Mouse (Mus musculus): ENCODE data around the gene BC005537. TPM values are rescaled to one million over a fixed set of nuclear protein-coding genes. Genes with fewer than 3 reads are reported as not detected.

BC005537 gene
- total RNA-seq, 1 experiment: 37.9 TPM

DNA sequence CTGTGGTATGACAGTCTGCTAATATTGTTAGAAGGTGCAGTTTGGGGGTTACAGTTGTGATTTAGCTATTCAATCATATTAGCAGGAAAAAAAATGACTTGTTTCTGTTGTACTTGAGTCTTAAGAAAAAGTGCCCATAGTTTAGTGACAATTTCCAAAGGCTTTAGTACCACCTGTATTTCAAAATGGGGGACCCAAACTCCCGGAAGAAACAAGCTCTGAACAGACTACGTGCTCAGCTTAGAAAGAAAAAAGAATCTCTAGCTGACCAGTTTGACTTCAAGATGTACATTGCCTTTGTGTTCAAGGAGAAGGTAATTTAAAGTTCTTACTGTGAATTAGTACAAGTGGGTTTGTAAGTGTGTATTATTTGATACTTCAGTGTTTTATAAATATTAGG, 1.7 kb downstream of the BC005537 start:
- TF ChIP-seq ZNF384 (IDR thresholded peaks at IDR 0.05; ENCODE audit: low read depth, low read length) (no peak), HCFC1 (IDR thresholded peaks at IDR 0.05; ENCODE audit: borderline replicate concordance, insufficient read depth, low read length) (no peak), CHD2 (IDR thresholded peaks at IDR 0.05; ENCODE audit: low read depth, low read length) (no peak), ZC3H11A (IDR thresholded peaks at IDR 0.05; ENCODE audit: borderline replicate concordance, low read depth, low read length) (no peak), MAFK (IDR thresholded peaks at IDR 0.05; ENCODE audit: insufficient read depth, low read depth, low read length) (no peak)
- Histone ChIP-seq H3K36me3 (ENCODE audit: control insufficient read depth, insufficient read depth, low read length, poor library complexity, severe bottlenecking) (peaks cover 10% of the 10 kb centered on the region), H3K9ac (ENCODE audit: insufficient read depth, low read depth, low read length, poor library complexity, severe bottlenecking) (no peak overlapping the region), H3K27ac (ENCODE audit: insufficient read depth, low read depth, low read length, poor library complexity, severe bottlenecking) (no peak overlapping the region), H3K4me3 (ENCODE audit: insufficient read depth in 1 of 2, low read depth in 1 of 2, low read length in 2 of 2, poor library complexity in 1 of 2, severe bottlenecking in 1 of 2) (peak overlapping the region; percentile 81 to 98; a peak in 3 of 4 replicates), H3K9me3 (ENCODE audit: control insufficient read depth, insufficient read depth, low read depth, low read length) (no peaks in the 10 kb centered on the region), H3K4me1 (ENCODE audit: control insufficient read depth in 2 of 2, insufficient read depth in 2 of 2, low read length in 2 of 2, poor library complexity in 1 of 2) (peaks cover 4 to 8% of the 10 kb centered on the region in 2 experiments; a peak in 3 of 4 replicates)
- no peak for DNase-seq (ENCODE audit: low read depth, low spot score)
- in situ Hi-C loops (cut with MboI; ENCODE audit: low sequenced_read_pairs in 2 of 2, unreplicated experiment in 2 of 2): no loop called here

DNA sequence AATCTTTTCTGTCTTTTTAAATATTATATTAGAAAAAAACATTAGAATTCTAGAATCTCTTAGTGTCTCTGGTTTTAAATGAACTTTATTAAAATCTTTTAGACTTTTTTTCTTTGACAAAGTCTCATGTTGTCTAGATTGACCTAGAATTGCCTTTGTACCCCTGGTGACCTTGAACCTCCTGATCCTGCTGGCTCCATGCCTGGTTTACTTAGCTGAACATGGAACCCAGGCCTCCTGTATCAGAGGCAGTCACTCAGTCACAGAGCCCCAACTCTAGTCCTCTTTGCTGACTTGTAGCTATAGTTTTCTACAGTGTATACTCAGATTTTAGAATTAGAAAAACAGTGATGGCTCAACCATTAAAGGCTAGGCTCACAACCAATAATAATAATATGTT, 4.6 kb downstream of the BC005537 start:
- H3K36me3 ChIP-seq (ENCODE audit: control insufficient read depth, insufficient read depth, low read length, poor library complexity, severe bottlenecking): peaks cover 12% of the 10 kb centered on the region
- no peak overlapping the region for H3K27ac ChIP-seq (ENCODE audit: insufficient read depth, low read depth, low read length, poor library complexity, severe bottlenecking)
- H3K9me3 ChIP-seq (ENCODE audit: control insufficient read depth, insufficient read depth, low read depth, low read length): no peaks in the 10 kb centered on the region
- no peak overlapping the region for H3K4me3 ChIP-seq (ENCODE audit: insufficient read depth in 1 of 2, low read depth in 1 of 2, low read length in 2 of 2, poor library complexity in 1 of 2, severe bottlenecking in 1 of 2)
- peaks cover 2 to 4% of the 10 kb centered on the region in 2 experiments; a peak in 3 of 4 replicates for H3K4me1 ChIP-seq (ENCODE audit: control insufficient read depth in 2 of 2, insufficient read depth in 2 of 2, low read length in 2 of 2, poor library complexity in 1 of 2)
- no peak overlapping the region for H3K9ac ChIP-seq (ENCODE audit: insufficient read depth, low read depth, low read length, poor library complexity, severe bottlenecking)
- in situ Hi-C loops (cut with MboI; ENCODE audit: low sequenced_read_pairs in 2 of 2, unreplicated experiment in 2 of 2): no loop called here
- TF ChIP-seq ZNF384 (IDR thresholded peaks at IDR 0.05; ENCODE audit: low read depth, low read length): no peak
- TF ChIP-seq HCFC1 (IDR thresholded peaks at IDR 0.05; ENCODE audit: borderline replicate concordance, insufficient read depth, low read length): no peak
- TF ChIP-seq MAFK (IDR thresholded peaks at IDR 0.05; ENCODE audit: insufficient read depth, low read depth, low read length): no peak
- no peak for TF ChIP-seq ZC3H11A (IDR thresholded peaks at IDR 0.05; ENCODE audit: borderline replicate concordance, low read depth, low read length)
- TF ChIP-seq CHD2 (IDR thresholded peaks at IDR 0.05; ENCODE audit: low read depth, low read length): no peak
- DNase-seq (ENCODE audit: low read depth, low spot score): no peak

DNA sequence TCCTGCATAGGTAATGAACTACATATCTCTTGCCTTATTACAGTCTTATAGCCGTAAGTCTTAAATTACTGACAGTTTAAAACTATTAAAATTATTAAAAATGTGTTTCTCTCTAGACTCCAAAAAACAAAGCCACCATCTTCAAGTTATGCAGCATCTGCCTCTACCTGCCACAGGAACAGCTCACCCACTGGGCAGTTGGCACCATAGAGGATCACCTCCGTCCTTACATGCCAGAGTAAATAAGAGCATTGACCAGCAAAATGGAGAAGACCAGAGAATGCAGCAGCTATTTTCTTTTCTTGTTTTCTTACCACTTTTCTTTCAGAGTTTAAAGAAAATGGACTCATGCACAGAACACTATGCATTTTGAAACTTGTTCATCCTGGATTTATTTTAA, 11.1 kb downstream of the BC005537 start:
- no peak overlapping the region for H3K27ac ChIP-seq (ENCODE audit: insufficient read depth, low read depth, low read length, poor library complexity, severe bottlenecking)
- H3K4me1 ChIP-seq (ENCODE audit: control insufficient read depth in 2 of 2, insufficient read depth in 2 of 2, low read length in 2 of 2, poor library complexity in 1 of 2): peaks cover 0 to 2% of the 10 kb centered on the region in 2 experiments; a peak in 2 of 4 replicates
- no peak overlapping the region for H3K9ac ChIP-seq (ENCODE audit: insufficient read depth, low read depth, low read length, poor library complexity, severe bottlenecking)
- H3K4me3 ChIP-seq (ENCODE audit: insufficient read depth in 1 of 2, low read depth in 1 of 2, low read length in 2 of 2, poor library complexity in 1 of 2, severe bottlenecking in 1 of 2): no peak overlapping the region
- in situ Hi-C loops (cut with MboI; ENCODE audit: low sequenced_read_pairs in 2 of 2, unreplicated experiment in 2 of 2): no loop called here
- no peak for DNase-seq (ENCODE audit: low read depth, low spot score)
- no peaks in the 10 kb centered on the region for H3K9me3 ChIP-seq (ENCODE audit: control insufficient read depth, insufficient read depth, low read depth, low read length)
- TF ChIP-seq CHD2 (IDR thresholded peaks at IDR 0.05; ENCODE audit: low read depth, low read length) (no peak), MAFK (IDR thresholded peaks at IDR 0.05; ENCODE audit: insufficient read depth, low read depth, low read length) (no peak), ZNF384 (IDR thresholded peaks at IDR 0.05; ENCODE audit: low read depth, low read length) (no peak), HCFC1 (IDR thresholded peaks at IDR 0.05; ENCODE audit: borderline replicate concordance, insufficient read depth, low read length) (no peak), ZC3H11A (IDR thresholded peaks at IDR 0.05; ENCODE audit: borderline replicate concordance, low read depth, low read length) (no peak)
- H3K36me3 ChIP-seq (ENCODE audit: control insufficient read depth, insufficient read depth, low read length, poor library complexity, severe bottlenecking): peaks cover 8% of the 10 kb centered on the region

DNA sequence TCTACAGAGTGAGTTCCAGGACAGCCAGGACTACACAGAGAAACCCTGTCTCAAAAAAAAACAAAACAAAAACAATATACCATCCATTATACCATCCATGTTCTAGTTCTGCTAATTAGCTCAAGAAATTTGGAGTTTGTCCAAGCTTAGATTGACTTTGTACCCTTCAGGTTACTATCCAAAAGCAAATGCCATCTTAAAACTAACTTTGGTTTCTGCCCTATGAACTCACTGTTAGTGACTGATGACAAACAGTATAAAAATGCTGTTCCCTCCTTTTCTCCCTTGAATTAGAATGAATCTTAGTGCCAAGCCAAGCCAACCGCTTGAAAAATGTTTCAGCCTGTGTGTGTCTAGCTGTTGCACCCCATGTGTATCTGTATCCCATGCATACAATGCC, 13.2 kb downstream of the BC005537 start:
- in situ Hi-C loops (cut with MboI; ENCODE audit: low sequenced_read_pairs in 2 of 2, unreplicated experiment in 2 of 2): no loop called here
- H3K27ac ChIP-seq (ENCODE audit: insufficient read depth, low read depth, low read length, poor library complexity, severe bottlenecking): no peak overlapping the region

More for the DNA sequence above, 13.2 kb downstream of the BC005537 start:
- no peaks in the 10 kb centered on the region for H3K9me3 ChIP-seq (ENCODE audit: control insufficient read depth, insufficient read depth, low read depth, low read length)
- no peak overlapping the region for H3K9ac ChIP-seq (ENCODE audit: insufficient read depth, low read depth, low read length, poor library complexity, severe bottlenecking)
- no peak for DNase-seq (ENCODE audit: low read depth, low spot score)
- peaks cover 0 to 2% of the 10 kb centered on the region in 2 experiments; a peak in 2 of 4 replicates for H3K4me1 ChIP-seq (ENCODE audit: control insufficient read depth in 2 of 2, insufficient read depth in 2 of 2, low read length in 2 of 2, poor library complexity in 1 of 2)
- no peak overlapping the region for H3K4me3 ChIP-seq (ENCODE audit: insufficient read depth in 1 of 2, low read depth in 1 of 2, low read length in 2 of 2, poor library complexity in 1 of 2, severe bottlenecking in 1 of 2)
- H3K36me3 ChIP-seq (ENCODE audit: control insufficient read depth, insufficient read depth, low read length, poor library complexity, severe bottlenecking): peaks cover 8% of the 10 kb centered on the region
- no peak for TF ChIP-seq ZNF384 (IDR thresholded peaks at IDR 0.05; ENCODE audit: low read depth, low read length)

Data from ES-E14 (cell line).